Mouse (Mus musculus) cerebellum, adult 18-20 months (tissue): ENCODE results near the gene Mylk.
"Not testable (repeated sequence)": the region's sequence is repeated elsewhere in the genome, so short reads cannot be mapped to it uniquely, and the experiment has no call there.

Experiments
- DNase-seq, 2 experiments: peaks; one replicate each; pipeline ENCODE4 v3.0.0; 2021

Gene Mylk

GRCm38 (mm10) chr16:34745065-34745585, at the start of gene Mylk:
Gene Mylk, plus strand, starts transcription at chr16:34745210.
- peak; percentile 53 to 60 for DNase-seq

GRCm38 (mm10) chr16:34698721-34699120, 46.3 kb upstream of the Mylk start:
- DNase-seq, result not testable (repeated sequence)

GRCm38 (mm10) chr16:34700165-34700827, 44.7 kb upstream of the Mylk start:
- peak; percentile 56 to 68 for DNase-seq

GRCm38 (mm10) chr16:34700828-34701216, 44.2 kb upstream of the Mylk start:
- DNase-seq, result no peak

- no peak for DNase-seq
Measured at GRCm38 (mm10) chr16:34706019-34706418, 39.0 kb upstream of the Mylk start.

GRCm38 (mm10) chr16:34706487-34706946, 38.5 kb upstream of the Mylk start:
- DNase-seq, result no peak

- DNase-seq, result no peak
Measured at GRCm38 (mm10) chr16:34711481-34711880, 33.5 kb upstream of the Mylk start.

- DNase-seq, result no peak
Measured at GRCm38 (mm10) chr16:34725156-34725555, 19.9 kb upstream of the Mylk start.

- not testable (repeated sequence) for DNase-seq
Measured at GRCm38 (mm10) chr16:34728610-34729009, 16.4 kb upstream of the Mylk start.

- DNase-seq, result no peak
Measured at GRCm38 (mm10) chr16:34729371-34729770, 15.6 kb upstream of the Mylk start.

GRCm38 (mm10) chr16:34738656-34739233, 6.3 kb upstream of the Mylk start:
- no peak for DNase-seq

GRCm38 (mm10) chr16:34742930-34743329, 2.1 kb upstream of the Mylk start:
- no peak for DNase-seq

GRCm38 (mm10) chr16:34748081-34748720, 3.2 kb downstream of the Mylk start:
- DNase-seq, result no peak

- DNase-seq, result no peak
Measured at GRCm38 (mm10) chr16:34749536-34749935, 4.5 kb downstream of the Mylk start.

- no peak for DNase-seq
Measured at GRCm38 (mm10) chr16:34752026-34752425, 7.0 kb downstream of the Mylk start.

GRCm38 (mm10) chr16:34752977-34753376, 8.0 kb downstream of the Mylk start:
- no peak for DNase-seq

GRCm38 (mm10) chr16:34756991-34757390, 12.0 kb downstream of the Mylk start:
- no peak for DNase-seq

GRCm38 (mm10) chr16:34758205-34758604, 13.2 kb downstream of the Mylk start:
- no peak for DNase-seq

- no peak for DNase-seq
Measured at GRCm38 (mm10) chr16:34763959-34764591, 19.1 kb downstream of the Mylk start.

- DNase-seq, result no peak
Measured at GRCm38 (mm10) chr16:34765666-34766065, 20.7 kb downstream of the Mylk start.

GRCm38 (mm10) chr16:34766193-34766592, 21.2 kb downstream of the Mylk start:
- DNase-seq, result no peak

GRCm38 (mm10) chr16:34767443-34767842, 22.4 kb downstream of the Mylk start:
- no peak for DNase-seq

- DNase-seq, result no peak
Measured at GRCm38 (mm10) chr16:34768436-34768835, 23.4 kb downstream of the Mylk start.
